Mouse (Mus musculus) kidney, adult 8-10 months (tissue): ENCODE measurements at regions not wholly inside any gene's neighbourhood (a gene's known extent, or its start where the extent isn't known, plus 50 kb on each side); places are given as distances from the start of the nearest gene placed in this dataset.
A peak's percentile ranks its signal among the peaks of the same experiment; 100 is the strongest.

Source experiments
- DNase-seq, 2 experiments: peaks; one replicate each; pipeline ENCODE4 v3.0.0; 2022

GRCm38 (mm10) chr15:62168958-62169590 is 1246.3 kb upstream of the A1bg start:
- DNase-seq, result no peak

- no peak for DNase-seq
These were observed 1245.7 kb upstream of the A1bg start for GRCm38 (mm10) chr15:62168522-62168921.

- DNase-seq, result no peak
These were observed 1244.0 kb upstream of the A1bg start for GRCm38 (mm10) chr15:62166786-62167185.

GRCm38 (mm10) chr15:62165826-62166500 is 1243.2 kb upstream of the A1bg start:
- DNase-seq, result no peak

GRCm38 (mm10) chr15:62164766-62165410 is 1242.1 kb upstream of the A1bg start:
- DNase-seq, result peak in 1 of 2 experiments; percentile 21

- no peak for DNase-seq
These were observed 1240.4 kb upstream of the A1bg start for GRCm38 (mm10) chr15:62163203-62163602.

GRCm38 (mm10) chr15:62162648-62163194 is 1239.9 kb upstream of the A1bg start:
- no peak for DNase-seq

GRCm38 (mm10) chr15:62161975-62162647 is 1239.3 kb upstream of the A1bg start:
- DNase-seq, result peak; percentile 85 to 87

- DNase-seq, result peak; percentile 59 to 65
These were observed 1238.2 kb upstream of the A1bg start for GRCm38 (mm10) chr15:62161061-62161460.

GRCm38 (mm10) chr15:62158875-62159675 is 1236.3 kb upstream of the A1bg start:
- DNase-seq, result no peak

- peak; percentile 11 to 49 for DNase-seq
These were observed 1234.6 kb upstream of the A1bg start for GRCm38 (mm10) chr15:62157200-62158033.

- DNase-seq, result no peak
These were observed 1230.4 kb upstream of the A1bg start for GRCm38 (mm10) chr15:62153222-62153621.

- no peak for DNase-seq
These were observed 1229.3 kb upstream of the A1bg start for GRCm38 (mm10) chr15:62152133-62152532.

- no peak for DNase-seq
These were observed 1228.9 kb upstream of the A1bg start for GRCm38 (mm10) chr15:62151690-62152089.

GRCm38 (mm10) chr15:62150296-62150695 is 1227.5 kb upstream of the A1bg start:
- DNase-seq, result no peak

- no peak for DNase-seq
These were observed 1225.9 kb upstream of the A1bg start for GRCm38 (mm10) chr15:62148680-62149237.

- no peak for DNase-seq
These were observed 1224.6 kb upstream of the A1bg start for GRCm38 (mm10) chr15:62147343-62147953.

GRCm38 (mm10) chr15:62145643-62146285 is 1223.0 kb upstream of the A1bg start:
- no peak for DNase-seq

- no peak for DNase-seq
These were observed 1222.2 kb upstream of the A1bg start for GRCm38 (mm10) chr15:62144776-62145564.
